Mouse (Mus musculus) intestine, postnatal 0 days (tissue): ENCODE results near the gene Ndel1. TPM values are rescaled to one million over a fixed set of nuclear protein-coding genes. Genes with fewer than 3 reads are reported as not detected.
A peak's percentile ranks its signal among the peaks of the same experiment; 100 is the strongest.

Experiments
- ATAC-seq: fragments of 200-750 bp; cut with Nextera tagmentation; 2 replicates; pipeline ENCODE4 v1.8.0; 2017; ENCODE audit warnings: mild to moderate bottlenecking, moderate TSS enrichment, moderate library complexity
- H3K27ac ChIP-seq: fragments of 300-500 bp; sonication (generic); 2 replicates; pipeline ENCODE4 v1.5.1; 2014; ENCODE audit warnings: mild to moderate bottlenecking, low read depth, low read length, moderate library complexity
- H3K27me3 ChIP-seq: fragments of 300-500 bp; sonication (generic); replicated peaks from 2 replicates; pipeline ENCODE4 v1.6.1; 2014; ENCODE audit warnings: low read length, mixed read lengths; ENCODE audit not compliant: control insufficient read depth, insufficient read depth
- H3K36me3 ChIP-seq: fragments of 300-500 bp; sonication (generic); 2 replicates; pipeline ENCODE4 v1.6.1; 2014; ENCODE audit warnings: mild to moderate bottlenecking, moderate library complexity; ENCODE audit not compliant: control insufficient read depth, insufficient read depth
- H3K4me1 ChIP-seq: fragments of 300-500 bp; sonication (generic); replicated peaks from 2 replicates; pipeline ENCODE4 v1.6.1; 2014; ENCODE audit warnings: antibody characterized with exemption, low read length, mixed read lengths; ENCODE audit not compliant: control insufficient read depth, insufficient read depth
- H3K4me2 ChIP-seq: fragments of 300-500 bp; sonication (generic); replicated peaks from 2 replicates; pipeline ENCODE4 v1.6.1; 2014; ENCODE audit warnings: low read depth, mild to moderate bottlenecking, moderate library complexity
- H3K4me3 ChIP-seq: fragments of 300-500 bp; sonication (generic); 2 replicates; pipeline ENCODE4 v1.5.1; 2014; ENCODE audit warnings: low read depth, low read length
- H3K9ac ChIP-seq: fragments of 300-500 bp; sonication (generic); 2 replicates; pipeline ENCODE4 v1.6.1; 2014; ENCODE audit warnings: mild to moderate bottlenecking, low read depth, low read length
- H3K9me3 ChIP-seq: fragments of 300-500 bp; sonication (generic); 2 replicates; pipeline ENCODE4 v1.6.1; 2016; ENCODE audit warnings: mixed run types; ENCODE audit not compliant: control insufficient read depth
- CTCF ChIP-seq: sonication (generic); IDR thresholded peaks from 2 replicates; pipeline ENCODE4 v1.5.1; 2016; ENCODE audit warnings: low read depth, mild to moderate bottlenecking, control low read depth, antibody characterized with exemption, moderate library complexity
- WGBS: fragments of 180-500 bp; shearing (Covaris S2); extraction: QIAGEN DNeasy Blood & Tissue Kit; methylation state at CpG from one replicate; pipeline ENCODE4 v1.1.7; 2014; 5-methylcytosine and 5-hydroxymethylcytosine counted together
- polyA plus RNA-seq: library from polyadenylated mRNA; unstranded; fragments of >200 nt; fragmentation: Nextera tagmentation; extraction: Ambion mirVana; gene quantifications from 2 replicates; pipeline ENCODE4 v1.2.1, GENCODE M21; 2015

The Ndel1 gene
- polyA plus RNA-seq, 1 experiment from 2014 or later, result 63.6 TPM

- H3K4me1 ChIP-seq, result 0 out of 2 replicates have a peak, but pooled peaks cover 2% of the 10 kb centered on the region
- H3K27me3 ChIP-seq, result no peaks in the 10 kb centered on the region
- H3K9ac ChIP-seq, result no peak overlapping the region
- H3K9me3 ChIP-seq, result no peaks in the 10 kb centered on the region
- 89% methylated on average over 9 of the region's 9 CpGs for WGBS
- H3K4me2 ChIP-seq, result no peak overlapping the region
- peaks cover 34% of the 10 kb centered on the region for H3K36me3 ChIP-seq
- TF ChIP-seq CTCF, result no peak
- H3K27ac ChIP-seq, result peak overlapping the region; percentile 21; the same call in 1 of the 2 replicates
- no peak for ATAC-seq
- H3K4me3 ChIP-seq, result no peak overlapping the region
Measured at GRCm38 (mm10) chr11:68905665-68906460, 34.2 kb upstream of the Ndel1 start.

GRCm38 (mm10) chr11:68905138-68905531 is 33.5 kb upstream of the Ndel1 start:
- H3K36me3 ChIP-seq, result peaks cover 34% of the 10 kb centered on the region
- 84% methylated on average over 3 of the region's 3 CpGs for WGBS
- H3K27ac ChIP-seq, result no peak overlapping the region

GRCm38 (mm10) chr11:68904375-68905137 is 32.9 kb upstream of the Ndel1 start:
- WGBS, result 77% methylated on average over 8 of the region's 8 CpGs
- Histone ChIP-seq H3K27ac (no peak overlapping the region), H3K9ac (no peak overlapping the region)

More at GRCm38 (mm10) chr11:68905138-68905531, 33.5 kb upstream of the Ndel1 start:
- Histone ChIP-seq H3K27me3 (no peaks in the 10 kb centered on the region), H3K4me1 (0 out of 2 replicates have a peak, but pooled peaks cover 3% of the 10 kb centered on the region), H3K4me2 (no peak overlapping the region), H3K9me3 (no peaks in the 10 kb centered on the region), H3K9ac (no peak overlapping the region), H3K4me3 (no peak overlapping the region)
- no peak for ATAC-seq
- TF ChIP-seq CTCF, result no peak

GRCm38 (mm10) chr11:68903775-68904174 is 32.1 kb upstream of the Ndel1 start:
- Histone ChIP-seq H3K36me3 (peaks cover 34% of the 10 kb centered on the region), H3K27me3 (no peaks in the 10 kb centered on the region)
- WGBS, result 87% methylated on average over 2 of the region's 2 CpGs

More at GRCm38 (mm10) chr11:68904375-68905137, 32.9 kb upstream of the Ndel1 start:
- Histone ChIP-seq H3K36me3 (peaks cover 34% of the 10 kb centered on the region), H3K4me3 (no peak overlapping the region), H3K4me1 (0 out of 2 replicates have a peak, but pooled peaks cover 3% of the 10 kb centered on the region), H3K4me2 (no peak overlapping the region), H3K9me3 (no peaks in the 10 kb centered on the region), H3K27me3 (no peaks in the 10 kb centered on the region)
- peak; percentile 79 for TF ChIP-seq CTCF
- ATAC-seq, result no peak

GRCm38 (mm10) chr11:68902823-68903222 is 31.2 kb upstream of the Ndel1 start:
- TF ChIP-seq CTCF, result no peak
- peak overlapping the region; percentile 94; the same call in 1 of the 2 replicates for H3K9ac ChIP-seq
- WGBS, result 73% methylated on average over 5 of the region's 5 CpGs
- H3K27ac ChIP-seq, result no peak overlapping the region
- no peaks in the 10 kb centered on the region for H3K9me3 ChIP-seq
- peaks cover 34% of the 10 kb centered on the region for H3K36me3 ChIP-seq
- 0 out of 2 replicates have a peak, but pooled peaks cover 3% of the 10 kb centered on the region for H3K4me1 ChIP-seq
- no peaks in the 10 kb centered on the region for H3K27me3 ChIP-seq
- peak overlapping the region; percentile 77 for H3K4me2 ChIP-seq
- H3K4me3 ChIP-seq, result 0 out of 2 replicates have a peak overlapping the region, but pooled peaks have one; percentile 74
- ATAC-seq, result no peak

More at GRCm38 (mm10) chr11:68903775-68904174, 32.1 kb upstream of the Ndel1 start:
- Histone ChIP-seq H3K4me3 (no peak overlapping the region), H3K9ac (no peak overlapping the region), H3K4me1 (0 out of 2 replicates have a peak, but pooled peaks cover 3% of the 10 kb centered on the region), H3K9me3 (no peaks in the 10 kb centered on the region), H3K27ac (0 out of 2 replicates have a peak overlapping the region, but pooled peaks have one; percentile 21), H3K4me2 (no peak overlapping the region)
- no peak for TF ChIP-seq CTCF
- ATAC-seq, result no peak

GRCm38 (mm10) chr11:68902367-68902766 is 30.7 kb upstream of the Ndel1 start:
- peak overlapping the region; percentile 77 for H3K4me2 ChIP-seq
- no peaks in the 10 kb centered on the region for H3K9me3 ChIP-seq
- no peak overlapping the region for H3K27ac ChIP-seq
- WGBS, result 2% methylated on average over 11 of the region's 11 CpGs
- no peaks in the 10 kb centered on the region for H3K27me3 ChIP-seq
- peaks cover 34% of the 10 kb centered on the region for H3K36me3 ChIP-seq
- peak overlapping the region; percentile 94 for H3K9ac ChIP-seq
- no peak for TF ChIP-seq CTCF
- peak overlapping the region; percentile 74 for H3K4me3 ChIP-seq
- no peak for ATAC-seq
- H3K4me1 ChIP-seq, result 0 out of 2 replicates have a peak, but pooled peaks cover 3% of the 10 kb centered on the region
